In the genomic region with DNA sequence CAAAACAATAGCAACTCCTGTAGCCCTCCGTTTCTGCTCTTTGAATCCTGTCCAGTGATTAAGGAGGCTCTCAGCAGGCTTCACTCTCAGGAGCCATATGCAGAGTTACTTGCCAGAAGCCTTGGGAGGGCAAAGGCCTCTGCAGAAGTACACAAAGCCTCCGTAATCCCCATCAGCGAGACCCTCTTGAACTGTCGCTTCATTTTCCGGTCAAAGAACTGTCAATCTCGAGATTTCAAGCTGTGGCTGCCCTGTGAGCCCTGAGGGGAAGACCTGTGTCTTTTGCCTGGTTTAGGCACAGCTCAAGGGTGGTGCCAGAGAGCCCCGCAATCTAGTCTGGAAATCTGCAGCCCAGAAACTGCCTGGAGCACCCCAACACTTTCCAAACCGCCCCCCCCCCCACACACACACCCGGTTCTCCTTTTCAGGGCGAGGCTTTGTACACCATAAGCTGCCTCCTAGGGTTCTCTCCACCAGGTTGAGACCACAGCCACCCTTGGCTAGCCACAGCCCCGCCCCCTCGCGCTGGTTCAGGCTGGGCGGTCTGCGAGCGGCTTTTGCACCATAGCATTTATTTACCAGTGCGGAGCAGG, we compare ENCODE assay signal across 8 mouse cellular contexts. TPM values are rescaled to one million over a fixed set of nuclear protein-coding genes. Genes with fewer than 3 reads are reported as not detected.
DNase-seq lines count a peak whose midpoint lies in the region; ATAC-seq lines count a peak whose summit lies in the region.

No protein-coding gene starts in this region.

- peak overlapping the region; percentile 76 for H3K4me3 ChIP-seq in liver, embryonic 12.5 days

- H3K4me1 ChIP-seq in liver, embryonic 12.5 days, result peaks cover 82% of the 10 kb centered on the region

- peaks cover 66% of the 10 kb centered on the region for H3K27me3 ChIP-seq in liver, embryonic 12.5 days (replicated peaks)

- 2% methylated on average over 16 of the region's 17 CpGs for WGBS in liver, embryonic 12.5 days (ENCODE audit: insufficient replicate concordance)

- no peaks in the 10 kb centered on the region for H3K9me3 ChIP-seq in liver, embryonic 12.5 days (replicated peaks)

- peak; percentile 65 to 80 for ATAC-seq in hematopoietic stem cell, adult 5-6 weeks (replicated peaks in 1 of 2; ENCODE audit: insufficient read depth in 1 of 2, low FRiP score in 2 of 2, low TSS enrichment in 1 of 2, low read depth in 1 of 2, poor library complexity in 2 of 2, severe bottlenecking in 2 of 2)
- ATAC-seq in liver, embryonic 12.5 days, result 0 out of 2 replicates have a peak, but pooled peaks have one; percentile 21
- ATAC-seq in monocyte, adult 5-6 weeks (replicated peaks; ENCODE audit: insufficient number of reproducible peaks, low FRiP score, low TSS enrichment, poor library complexity, severe bottlenecking), result peak; percentile 67

- peak overlapping the region; percentile 98 for H3K4me2 ChIP-seq in liver, embryonic 12.5 days

- no peak overlapping the region for H3K27ac ChIP-seq in liver, embryonic 12.5 days

- no peaks in the 10 kb centered on the region for H3K36me3 ChIP-seq in liver, embryonic 12.5 days

- DNase-seq in left cerebral cortex, postnatal 4 days, result peak; percentile 66
- no peak for DNase-seq in left cerebral cortex, postnatal 14 days (ENCODE audit: low spot score in 2 of 2)
- peak; percentile 68 for DNase-seq in embryo, embryonic 10.5 days (ENCODE audit: low spot score)
- DNase-seq in thymus, postnatal 25 days, result peak; percentile 34
- DNase-seq in right cerebral cortex, postnatal 36 days (ENCODE audit: low spot score in 2 of 2), result no peak

- intact Hi-C loops in left cerebral cortex, postnatal 4 days (cut with DNase I), result loop anchor here (10.0 kb wide), 3 partner anchors 108 to 728 kb away; no protein-coding TSS in a partner anchor
- intact Hi-C loops in left cerebral cortex, postnatal 14 days (cut with DNase I), result loop anchor here (1.0 to 10.0 kb wide), 3 partner anchors 37 to 538 kb away; no protein-coding TSS in a partner anchor

- peak overlapping the region; percentile 76 for H3K9ac ChIP-seq in liver, embryonic 12.5 days

RNA-seq across cellular contexts. Expression of a gene that starts 2.1 kb away (rescaled TPM):
- total RNA-seq in left cerebral cortex, postnatal 4 days (2021), result 10 to 100 TPM; 58.4 to 67.3 TPM
- total RNA-seq in left cerebral cortex, postnatal 14 days (2021), result 10 to 100 TPM; 39.2 to 40.9 TPM
- 45.8 and 63.6 TPM in 2 replicates for total RNA-seq in hematopoietic stem cell, adult 5-6 weeks (2017)
- polyA plus RNA-seq in liver, embryonic 12.5 days (2016; fragmentation: Nextera tagmentation; extraction: Ambion mirVana), result 3.9 and 4.4 TPM in 2 replicates
- 16.6 to 34.4 TPM (median 24.1 TPM) in 3 replicates for total RNA-seq in monocyte, adult 5-6 weeks (2017)

Comparison
In these comparisons a context has a peak if more than half of its experiments do, and no peak if none do; other contexts are left out.
1. DNase-seq: peak in left cerebral cortex, postnatal 4 days (single experiment), embryo, embryonic 10.5 days (single experiment) and thymus, postnatal 25 days (single experiment); none in left cerebral cortex, postnatal 14 days (0 of 2) and right cerebral cortex, postnatal 36 days (0 of 2).
2. ATAC-seq: peak in every context shown above with its lines; median percentile 72 in hematopoietic stem cell, adult 5-6 weeks; 67 in monocyte, adult 5-6 weeks; 21 in liver, embryonic 12.5 days.